Mouse (Mus musculus) lung, adult 2 months (tissue): ENCODE measurements around the gene Actr8.

ENCODE experiments used
- CTCF ChIP-seq: fragments of 200-500 bp; IDR thresholded peaks from 2 replicates; pipeline ENCODE4 v1.5.1; 2011; ENCODE audit warnings: mild to moderate bottlenecking, low read length, control low read depth; ENCODE audit not compliant: insufficient read depth
- POLR2A ChIP-seq: fragments of 200-500 bp; IDR thresholded peaks from 2 replicates; pipeline ENCODE4 v1.6.1; 2011; ENCODE audit warnings: low read depth, mild to moderate bottlenecking, control low read depth, low read length, borderline replicate concordance; ENCODE audit errors: extremely low read depth

DNA sequence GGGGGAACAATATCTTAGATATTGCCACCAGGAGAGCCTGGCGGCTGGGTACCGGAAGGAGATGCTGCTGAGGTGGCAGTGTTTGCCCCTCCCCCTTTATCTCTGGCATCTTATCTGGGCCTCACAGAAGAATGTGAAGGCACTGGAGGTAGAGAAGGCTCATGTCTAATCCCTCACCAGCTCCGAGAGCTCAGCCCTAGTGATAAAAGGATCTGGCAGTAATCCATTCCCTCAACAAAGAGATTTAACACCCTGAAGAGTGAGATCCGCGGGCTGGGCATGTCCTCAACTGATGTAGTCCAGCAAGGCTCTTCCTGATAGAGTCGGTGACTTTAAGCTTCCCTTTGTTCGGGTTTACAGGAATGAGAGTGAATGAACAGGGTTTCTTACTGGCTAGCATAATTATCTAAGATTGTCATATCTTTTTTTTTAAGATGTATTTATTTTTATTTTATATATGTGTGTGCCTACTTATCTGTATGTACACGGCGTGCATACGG is 37.8 kb upstream of the Actr8 start:
- TF ChIP-seq POLR2A (no peak), CTCF (no peak)
